Mouse (Mus musculus) midbrain, embryonic 13.5 days (tissue): ENCODE data around the gene Castor1. TPM values are rescaled to one million over a fixed set of nuclear protein-coding genes. Genes with fewer than 3 reads are reported as not detected.

Experiments used
- ATAC-seq: fragments of 200-750 bp; cut with Nextera tagmentation; 2 replicates; pipeline ENCODE4 v1.8.0; 2017; ENCODE audit warnings: mild to moderate bottlenecking, moderate TSS enrichment, moderate library complexity
- H3K27ac ChIP-seq: fragments of 300-500 bp; sonication (generic); 2 replicates; pipeline ENCODE4 v1.5.1; 2015; ENCODE audit warnings: inconsistent platforms, mild to moderate bottlenecking, moderate library complexity
- H3K27me3 ChIP-seq: fragments of 300-500 bp; sonication (generic); 2 replicates; pipeline ENCODE4 v1.6.1; 2015; ENCODE audit warnings: mild to moderate bottlenecking, inconsistent platforms
- H3K36me3 ChIP-seq: fragments of 300-500 bp; sonication (generic); 2 replicates; pipeline ENCODE4 v1.6.1; 2015; ENCODE audit warnings: mild to moderate bottlenecking, inconsistent platforms
- H3K4me1 ChIP-seq: fragments of 300-500 bp; sonication (generic); replicated peaks from 2 replicates; pipeline ENCODE4 v1.6.1; 2015; ENCODE audit warnings: inconsistent platforms
- H3K4me2 ChIP-seq: fragments of 300-500 bp; sonication (generic); replicated peaks from 2 replicates; pipeline ENCODE4 v1.6.1; 2015; ENCODE audit warnings: moderate library complexity, mild to moderate bottlenecking, inconsistent platforms
- H3K4me3 ChIP-seq: fragments of 300-500 bp; sonication (generic); replicated peaks from 2 replicates; pipeline ENCODE4 v1.5.1; 2015; ENCODE audit warnings: mild to moderate bottlenecking, inconsistent platforms
- H3K9ac ChIP-seq: fragments of 300-500 bp; sonication (generic); replicated peaks from 2 replicates; pipeline ENCODE4 v1.6.1; 2015; ENCODE audit warnings: mild to moderate bottlenecking, inconsistent platforms
- H3K9me3 ChIP-seq: fragments of 300-500 bp; sonication (generic); 2 replicates; pipeline ENCODE4 v1.6.1; 2016; ENCODE audit warnings: mild to moderate bottlenecking, inconsistent platforms
- WGBS: fragments of 180-500 bp; shearing (Covaris S2); methylation state at CpG from one replicate; pipeline ENCODE4 v1.1.7; 2015; 5-methylcytosine and 5-hydroxymethylcytosine counted together
- polyA plus RNA-seq: library from polyadenylated mRNA; unstranded; fragments of >200 nt; fragmentation: Nextera tagmentation; extraction: Ambion mirVana; gene quantifications from 2 replicates; pipeline ENCODE4 v1.2.1, GENCODE M21; 2015

Castor1 gene
- polyA plus RNA-seq, 1 experiment from 2014 or later: 1.5 TPM

DNA sequence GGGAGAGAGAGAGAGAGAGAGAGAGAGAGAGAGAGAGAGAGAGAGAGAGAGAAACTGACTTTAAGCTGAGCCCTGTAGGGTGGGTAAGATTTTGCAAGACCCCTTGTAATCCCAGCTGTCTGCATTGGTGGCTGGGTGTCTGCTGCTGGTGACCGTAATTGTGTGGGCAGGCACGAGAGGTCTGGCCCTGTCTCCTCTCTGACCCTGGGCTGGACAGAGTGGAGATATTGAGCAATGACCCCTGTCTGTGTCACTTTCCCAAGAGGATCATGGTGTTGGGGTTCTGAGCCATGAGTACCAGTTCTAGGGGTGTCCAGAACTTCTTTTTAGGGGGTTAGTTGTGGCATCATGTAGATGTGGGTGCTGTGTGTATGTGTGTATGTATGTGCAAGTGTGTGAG is 6.2 kb downstream of the Castor1 start:
- WGBS: 56% methylated on average over 2 of the region's 2 CpGs
- Histone ChIP-seq H3K4me1 (0 out of 2 replicates have a peak, but pooled peaks cover 4% of the 10 kb centered on the region), H3K9ac (no peak overlapping the region), H3K27ac (no peak overlapping the region), H3K4me3 (no peak overlapping the region), H3K36me3 (no peaks in the 10 kb centered on the region), H3K4me2 (no peak overlapping the region), H3K9me3 (no peaks in the 10 kb centered on the region), H3K27me3 (peaks cover 13% of the 10 kb centered on the region)
- no peak for ATAC-seq

DNA sequence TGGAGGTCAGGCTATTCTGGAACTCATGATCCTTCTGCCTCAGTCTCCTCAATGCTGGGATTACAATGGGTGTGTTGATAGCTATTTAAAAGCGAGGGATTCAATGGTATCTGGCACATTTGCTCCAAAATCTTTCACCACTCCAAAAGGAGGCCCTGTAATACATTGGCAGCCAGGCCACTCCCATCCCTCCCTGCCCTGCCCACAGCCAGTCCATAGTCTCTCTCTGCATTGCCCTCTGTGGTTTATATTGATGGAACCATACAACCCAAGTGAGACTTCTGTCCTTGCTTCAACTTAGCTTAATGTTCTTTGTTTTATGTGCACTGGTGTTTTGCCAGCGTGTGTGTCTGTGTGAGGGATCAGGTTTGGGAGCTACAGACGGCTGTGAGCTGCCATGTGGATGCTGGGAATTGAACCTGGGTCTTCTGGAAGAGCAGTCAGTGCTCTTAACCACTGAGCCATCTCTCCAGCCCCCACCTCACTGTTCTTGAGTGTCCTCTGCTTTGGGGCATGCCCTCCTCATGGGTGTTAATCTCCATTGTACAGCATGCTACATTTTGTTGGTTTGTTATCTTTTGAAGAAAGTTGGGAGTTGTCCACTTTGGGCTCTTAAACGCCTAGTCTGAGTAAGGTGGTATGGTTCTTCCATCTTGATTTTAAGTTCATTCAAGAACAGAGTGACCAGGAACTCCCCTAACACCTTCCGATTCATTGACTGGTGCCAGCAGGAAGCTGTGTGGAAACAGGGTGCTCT is 8.7 kb downstream of the Castor1 start:
- Histone ChIP-seq H3K9me3 (no peaks in the 10 kb centered on the region), H3K27ac (no peak overlapping the region), H3K27me3 (no peaks in the 10 kb centered on the region), H3K9ac (no peak overlapping the region), H3K4me2 (no peak overlapping the region), H3K36me3 (no peaks in the 10 kb centered on the region), H3K4me3 (no peak overlapping the region), H3K4me1 (0 out of 2 replicates have a peak, but pooled peaks cover 4% of the 10 kb centered on the region)
- WGBS: 81% methylated on average over 5 of the region's 5 CpGs
- no peak for ATAC-seq

DNA sequence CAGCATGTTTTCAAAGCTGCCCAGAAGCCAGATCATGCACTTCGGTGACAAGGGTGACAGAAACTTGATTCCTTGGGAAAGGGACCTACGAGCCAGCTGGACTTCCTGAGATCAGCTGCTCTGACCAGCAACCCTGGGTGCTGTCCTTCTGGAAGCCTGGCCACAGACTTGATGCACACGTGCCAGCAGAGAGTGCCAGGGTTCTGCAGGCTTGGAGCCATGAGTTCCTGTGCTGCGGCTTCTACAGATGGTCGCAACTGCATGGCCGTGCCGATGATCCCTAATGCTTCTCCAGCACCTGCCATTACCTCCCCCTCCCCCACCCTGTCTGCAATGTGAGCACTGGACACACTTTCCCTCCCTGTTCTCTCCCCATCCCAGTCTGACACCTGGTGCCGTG is 10.4 kb downstream of the Castor1 start:
- Histone ChIP-seq H3K4me3 (no peak overlapping the region), H3K4me2 (no peak overlapping the region), H3K4me1 (0 out of 2 replicates have a peak, but pooled peaks cover 4% of the 10 kb centered on the region), H3K27ac (no peak overlapping the region), H3K9ac (no peak overlapping the region), H3K9me3 (no peaks in the 10 kb centered on the region), H3K36me3 (no peaks in the 10 kb centered on the region), H3K27me3 (no peaks in the 10 kb centered on the region)
- no peak for ATAC-seq
- 57% methylated on average over 8 of the region's 8 CpGs for WGBS

DNA sequence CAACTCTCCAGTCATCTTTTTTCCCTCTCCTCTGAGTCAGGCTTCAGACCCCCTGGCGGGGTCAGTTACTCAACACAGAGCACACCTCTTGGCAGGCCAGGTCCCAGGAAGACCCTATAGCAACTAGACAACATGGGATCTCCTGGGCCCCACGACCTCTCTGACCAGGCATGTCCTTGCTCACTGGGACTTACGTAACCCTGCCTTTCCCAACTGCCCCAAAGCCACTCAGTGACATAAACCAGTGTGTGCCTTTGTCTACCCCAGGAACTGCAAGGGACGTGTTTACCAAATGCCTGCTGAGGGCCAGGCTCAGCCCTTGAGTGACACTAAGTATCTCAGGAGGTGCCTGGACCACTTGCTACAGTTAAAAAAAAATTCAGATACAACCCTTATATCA is 11.8 kb downstream of the Castor1 start:
- Histone ChIP-seq H3K9me3 (no peaks in the 10 kb centered on the region), H3K27me3 (no peaks in the 10 kb centered on the region), H3K9ac (no peak overlapping the region), H3K27ac (no peak overlapping the region), H3K4me2 (no peak overlapping the region), H3K4me3 (no peak overlapping the region), H3K36me3 (no peaks in the 10 kb centered on the region), H3K4me1 (0 out of 2 replicates have a peak, but pooled peaks cover 4% of the 10 kb centered on the region)
- 75% methylated on average over 4 of the region's 4 CpGs for WGBS
- no peak for ATAC-seq

DNA sequence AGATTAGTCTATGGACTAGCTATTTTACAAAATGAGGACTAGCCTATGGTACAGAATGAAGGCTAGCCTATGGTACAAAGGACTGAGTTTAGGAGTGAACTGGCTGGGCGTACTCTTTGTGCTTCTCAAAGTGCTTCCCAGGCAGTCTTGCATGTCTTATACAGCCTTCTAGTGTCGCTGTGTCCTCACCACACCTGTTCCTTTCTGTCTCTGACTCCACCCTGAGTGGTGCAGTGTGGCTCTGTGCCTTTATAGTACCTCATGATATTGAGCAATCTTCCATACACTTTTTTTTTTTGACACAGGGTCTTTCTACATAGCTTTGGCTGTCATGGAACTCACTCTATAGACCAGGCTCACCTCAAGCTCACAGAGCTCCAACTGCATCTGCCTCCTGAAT is 13.4 kb downstream of the Castor1 start:
- no peaks in the 10 kb centered on the region for H3K36me3 ChIP-seq

DNA sequence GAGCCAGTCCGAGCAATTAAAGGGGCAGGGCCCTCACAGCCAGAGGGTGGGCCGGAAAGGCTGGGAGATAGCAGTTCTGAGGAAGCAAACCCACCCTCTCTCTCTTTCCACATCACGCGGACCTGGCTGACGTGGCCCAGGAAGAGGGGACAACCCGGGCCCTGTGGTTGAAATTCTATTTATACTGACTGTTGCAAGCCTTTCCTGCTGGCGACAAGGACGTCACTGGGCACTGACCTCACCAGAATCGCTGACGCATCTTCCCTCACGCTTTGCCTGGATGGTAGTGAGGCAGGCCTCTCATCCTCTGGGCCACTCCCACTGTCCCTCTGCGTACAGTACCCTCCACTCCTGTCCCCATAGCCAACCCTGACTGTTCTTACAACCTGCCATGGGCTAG is 14.6 kb downstream of the Castor1 start:
- H3K9me3 ChIP-seq: no peaks in the 10 kb centered on the region
- H3K4me3 ChIP-seq: no peak overlapping the region
- H3K27ac ChIP-seq: no peak overlapping the region
- 70% methylated on average over 12 of the region's 12 CpGs for WGBS
- ATAC-seq: no peak
- no peaks in the 10 kb centered on the region for H3K27me3 ChIP-seq
- H3K36me3 ChIP-seq: no peaks in the 10 kb centered on the region
- H3K9ac ChIP-seq: no peak overlapping the region
- 0 out of 2 replicates have a peak, but pooled peaks cover 4% of the 10 kb centered on the region for H3K4me1 ChIP-seq
- no peak overlapping the region for H3K4me2 ChIP-seq

More for the DNA sequence above, 13.4 kb downstream of the Castor1 start:
- Histone ChIP-seq H3K9ac (no peak overlapping the region), H3K27me3 (no peaks in the 10 kb centered on the region), H3K27ac (no peak overlapping the region), H3K4me3 (no peak overlapping the region), H3K4me1 (0 out of 2 replicates have a peak, but pooled peaks cover 4% of the 10 kb centered on the region), H3K9me3 (no peaks in the 10 kb centered on the region), H3K4me2 (no peak overlapping the region)
- WGBS: 98% methylated on average over 2 of the region's 2 CpGs
- no peak for ATAC-seq

DNA sequence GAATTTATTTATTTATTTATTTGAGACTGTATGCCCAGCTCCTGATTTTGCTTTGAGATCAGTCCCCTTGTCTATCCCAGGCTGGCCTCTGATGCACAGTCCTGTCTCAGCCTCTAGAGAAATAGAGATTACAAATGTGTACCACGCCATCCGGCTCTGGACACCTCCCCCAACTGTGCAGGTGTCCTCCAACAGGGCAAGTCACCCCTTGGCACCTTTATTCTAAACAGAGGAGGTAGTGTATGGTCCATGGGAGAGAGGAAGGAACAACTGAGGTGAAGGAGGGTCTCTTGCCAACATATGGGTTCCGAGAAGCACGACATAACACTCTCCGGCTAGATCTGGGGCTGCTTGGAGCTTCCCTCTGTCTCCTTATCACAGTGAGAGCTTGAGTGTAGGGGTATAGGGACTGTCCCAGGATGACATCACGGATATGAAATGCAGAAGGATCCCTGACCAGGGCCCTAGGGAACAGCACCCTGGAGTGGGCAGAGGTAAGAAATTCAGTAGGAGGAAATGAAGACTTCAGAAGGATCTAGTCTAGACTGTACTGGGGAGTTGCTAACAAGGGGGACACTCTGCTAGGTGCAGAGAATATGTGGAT is 17.1 kb downstream of the Castor1 start:
- Histone ChIP-seq H3K36me3 (no peaks in the 10 kb centered on the region), H3K4me3 (no peak overlapping the region), H3K27ac (no peak overlapping the region), H3K4me1 (no peaks in the 10 kb centered on the region), H3K4me2 (no peak overlapping the region), H3K9ac (no peak overlapping the region), H3K9me3 (no peaks in the 10 kb centered on the region), H3K27me3 (no peaks in the 10 kb centered on the region)
- 0 out of 2 replicates have a peak, but pooled peaks have one; percentile 17 for ATAC-seq
- WGBS: 90% methylated on average over 6 of the region's 6 CpGs

DNA sequence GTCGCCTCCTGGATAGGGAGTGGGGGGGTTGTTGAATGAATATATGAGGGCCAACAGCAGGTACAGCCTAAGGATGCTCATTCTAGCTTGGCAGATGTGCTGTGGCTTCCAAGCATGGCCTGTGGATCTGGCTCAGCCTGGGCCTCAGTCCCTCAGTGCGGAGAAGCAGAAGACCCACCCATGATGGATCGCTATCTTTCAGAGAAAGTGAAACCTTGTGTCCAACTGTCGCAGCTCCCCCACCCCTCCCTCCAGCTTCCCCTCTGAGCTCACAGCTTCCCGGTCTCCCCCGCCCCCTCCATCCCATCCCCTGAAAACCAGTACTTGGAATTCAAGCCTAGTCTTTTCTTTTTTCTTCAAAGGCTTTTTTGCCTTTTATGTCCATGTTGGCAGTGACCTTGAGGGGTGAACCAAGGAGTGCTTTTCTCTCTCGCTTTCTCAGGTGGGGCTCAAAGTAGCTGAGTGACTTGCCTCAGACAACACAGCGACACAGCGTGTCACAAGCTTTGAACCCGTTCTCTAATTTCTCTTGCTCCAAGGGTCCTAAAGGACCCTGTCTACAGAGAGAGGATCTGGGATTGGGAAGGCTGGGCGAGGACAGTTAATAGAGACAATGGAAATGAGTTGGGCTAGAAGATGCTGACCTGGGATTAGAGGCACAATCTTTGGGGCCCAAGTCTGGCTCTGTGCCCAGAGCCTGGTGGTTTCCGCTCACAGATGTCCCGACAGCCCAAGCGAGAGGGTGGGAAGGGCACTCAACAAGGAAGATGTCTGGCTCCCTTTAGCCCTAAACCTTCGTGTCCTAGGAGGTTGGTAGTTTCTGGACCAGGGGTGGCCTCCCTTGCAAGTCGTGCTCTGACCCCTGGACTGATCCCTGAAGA is 17.9 kb downstream of the Castor1 start, which contains the start of gene Osm:
TSS of gene Osm (plus strand) at position 756 of the 881 bp plus-strand sequence.
- no peaks in the 10 kb centered on the region for H3K36me3 ChIP-seq
- no peak within 1 kb of the TSS for H3K4me2 ChIP-seq
- H3K4me3 ChIP-seq: no peak within 1 kb of the TSS
- H3K27ac ChIP-seq: no peak within 1 kb of the TSS
- H3K9ac ChIP-seq: no peak within 1 kb of the TSS
- H3K9me3 ChIP-seq: no peaks in the 10 kb centered on the region
- no peaks in the 10 kb centered on the region for H3K4me1 ChIP-seq
- 0 out of 2 replicates have a peak, but pooled peaks have one; percentile 34 for ATAC-seq
- 66% methylated on average over 16 of the region's 16 CpGs for WGBS
- H3K27me3 ChIP-seq: no peaks in the 10 kb centered on the region

DNA sequence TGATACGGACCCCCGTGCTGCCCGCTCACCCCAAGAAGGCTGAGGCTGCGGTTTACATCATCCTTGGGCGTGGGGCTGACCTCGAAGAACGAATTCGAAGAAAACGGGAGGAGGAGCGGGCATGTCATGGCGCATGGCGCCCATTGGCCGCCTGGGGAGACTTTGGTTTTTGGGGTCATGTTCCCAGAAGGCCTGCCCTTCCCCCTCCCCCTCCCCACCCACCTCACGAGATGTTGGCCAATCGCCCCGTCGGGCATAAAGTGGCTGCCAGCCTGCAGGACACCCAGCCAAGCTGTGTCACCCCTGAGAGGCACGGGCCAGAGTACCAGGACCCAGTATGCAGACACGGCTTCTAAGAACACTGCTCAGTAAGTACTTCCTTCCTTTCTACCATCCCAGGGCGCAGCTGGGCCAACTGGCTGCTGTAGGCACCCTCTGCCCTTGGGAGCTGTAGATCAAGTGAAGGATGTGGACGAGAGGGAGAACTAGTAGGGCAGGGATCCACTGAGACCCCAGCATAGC is 18.6 kb downstream of the Castor1 start:
- Histone ChIP-seq H3K9me3 (no peaks in the 10 kb centered on the region), H3K4me3 (no peak overlapping the region), H3K4me2 (no peak overlapping the region), H3K9ac (no peak overlapping the region), H3K4me1 (no peaks in the 10 kb centered on the region), H3K27ac (no peak overlapping the region), H3K36me3 (no peaks in the 10 kb centered on the region), H3K27me3 (no peaks in the 10 kb centered on the region)
- ATAC-seq: no peak
- 94% methylated on average over 21 of the region's 21 CpGs for WGBS

DNA sequence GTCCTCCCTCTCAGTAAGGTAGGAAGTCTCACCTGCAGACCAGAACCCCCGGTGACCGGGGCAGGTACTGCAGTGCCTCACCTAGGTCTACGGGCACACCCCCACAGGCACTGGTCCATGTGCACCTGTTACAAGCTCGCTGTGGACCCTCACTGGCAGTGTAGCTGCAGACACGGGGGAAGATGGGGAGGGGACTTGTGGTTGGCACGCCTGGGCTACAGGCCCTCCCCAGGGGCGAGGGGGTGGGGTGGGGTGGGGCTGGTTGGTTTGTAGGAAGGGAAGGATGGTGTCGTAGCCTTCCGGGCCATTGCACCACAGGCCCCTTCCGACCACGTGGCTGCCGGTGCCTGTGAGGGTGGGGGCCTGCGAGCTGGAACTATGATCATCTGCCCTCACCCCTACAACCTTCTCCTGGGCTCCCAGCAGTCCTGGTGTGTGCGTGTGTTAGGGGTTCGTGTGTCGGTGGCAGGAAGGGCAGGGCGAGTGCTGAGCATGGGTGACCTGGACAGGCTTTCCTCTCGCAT is 19.4 kb downstream of the Castor1 start:
- no peak overlapping the region for H3K4me2 ChIP-seq
- no peaks in the 10 kb centered on the region for H3K9me3 ChIP-seq
- no peak overlapping the region for H3K4me3 ChIP-seq
- H3K36me3 ChIP-seq: no peaks in the 10 kb centered on the region
- H3K9ac ChIP-seq: no peak overlapping the region
- H3K4me1 ChIP-seq: no peaks in the 10 kb centered on the region
- ATAC-seq: no peak
- 93% methylated on average over 18 of the region's 18 CpGs for WGBS
- H3K27ac ChIP-seq: no peak overlapping the region
- H3K27me3 ChIP-seq: no peaks in the 10 kb centered on the region

DNA sequence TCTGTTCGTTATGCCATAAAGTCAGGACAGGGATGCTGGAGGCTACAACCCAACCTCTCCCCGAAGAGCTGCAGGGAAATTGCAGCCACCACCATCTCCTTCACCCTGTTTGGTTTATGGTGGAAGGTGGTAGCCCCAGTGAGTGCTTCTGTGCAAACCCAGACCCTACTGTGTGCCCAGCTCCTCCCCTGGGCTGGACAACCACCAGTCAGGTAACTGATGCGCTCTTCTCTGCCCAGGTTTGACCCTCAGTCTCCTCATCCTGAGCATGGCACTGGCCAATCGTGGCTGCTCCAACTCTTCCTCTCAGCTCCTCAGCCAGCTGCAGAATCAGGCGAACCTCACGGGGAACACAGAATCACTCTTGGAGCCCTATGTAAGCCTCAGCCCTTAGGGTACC is 20.1 kb downstream of the Castor1 start:
- Histone ChIP-seq H3K4me2 (no peak overlapping the region), H3K27me3 (no peaks in the 10 kb centered on the region)
- WGBS: 89% methylated on average over 6 of the region's 6 CpGs

More for the DNA sequence above, 20.1 kb downstream of the Castor1 start:
- ATAC-seq: no peak
- no peak overlapping the region for H3K27ac ChIP-seq
- H3K4me1 ChIP-seq: no peaks in the 10 kb centered on the region
- no peaks in the 10 kb centered on the region for H3K36me3 ChIP-seq
- H3K4me3 ChIP-seq: no peak overlapping the region
- H3K9me3 ChIP-seq: no peaks in the 10 kb centered on the region
- H3K9ac ChIP-seq: no peak overlapping the region
